Mouse (Mus musculus): ENCODE measurements around the gene Arhgdib.
"Not testable (repeated sequence)": the region's sequence is repeated elsewhere in the genome, so short reads cannot be mapped to it uniquely, and the experiment has no call there.

Gene Arhgdib

GRCm38 (mm10) chr6:136941051-136942021 lies at the start of gene Arhgdib:
Gene Arhgdib (minus strand): TSS chr6:136941899.
- no peak for DNase-seq (ENCODE audit: low read depth)

GRCm38 (mm10) chr6:136990557-136990956 lies 48.9 kb upstream of the Arhgdib start:
- DNase-seq (ENCODE audit: low read depth): no peak

- no peak for DNase-seq (ENCODE audit: low read depth)
These were observed 48.3 kb upstream of the Arhgdib start for GRCm38 (mm10) chr6:136989824-136990497.

- no peak for DNase-seq (ENCODE audit: low read depth)
These were observed 46.9 kb upstream of the Arhgdib start for GRCm38 (mm10) chr6:136988536-136989060.

- DNase-seq (ENCODE audit: low read depth): no peak
These were observed 45.0 kb upstream of the Arhgdib start for GRCm38 (mm10) chr6:136986718-136987117.

- DNase-seq (ENCODE audit: low read depth): no peak
These were observed 44.3 kb upstream of the Arhgdib start for GRCm38 (mm10) chr6:136986019-136986418.

- DNase-seq (ENCODE audit: low read depth): no peak
These were observed 41.5 kb upstream of the Arhgdib start for GRCm38 (mm10) chr6:136983201-136983600.

GRCm38 (mm10) chr6:136982581-136982980 lies 40.9 kb upstream of the Arhgdib start:
- DNase-seq (ENCODE audit: low read depth): no peak

- no peak for DNase-seq (ENCODE audit: low read depth)
These were observed 38.6 kb upstream of the Arhgdib start for GRCm38 (mm10) chr6:136980331-136980746.

GRCm38 (mm10) chr6:136979274-136980082 lies 37.8 kb upstream of the Arhgdib start:
- DNase-seq (ENCODE audit: low read depth): no peak

GRCm38 (mm10) chr6:136968877-136969276 lies 27.2 kb upstream of the Arhgdib start:
- not testable (repeated sequence) for DNase-seq (ENCODE audit: low read depth)

- DNase-seq (ENCODE audit: low read depth): no peak
These were observed 25.8 kb upstream of the Arhgdib start for GRCm38 (mm10) chr6:136967466-136967865.

- DNase-seq (ENCODE audit: low read depth): no peak
These were observed 24.2 kb upstream of the Arhgdib start for GRCm38 (mm10) chr6:136965912-136966311.

- DNase-seq (ENCODE audit: low read depth): no peak
These were observed 23.2 kb upstream of the Arhgdib start for GRCm38 (mm10) chr6:136964609-136965510.

GRCm38 (mm10) chr6:136962957-136963356 lies 21.3 kb upstream of the Arhgdib start:
- DNase-seq (ENCODE audit: low read depth): no peak

- no peak for DNase-seq (ENCODE audit: low read depth)
These were observed 17.4 kb upstream of the Arhgdib start for GRCm38 (mm10) chr6:136959131-136959530.

- no peak for DNase-seq (ENCODE audit: low read depth)
These were observed 15.4 kb upstream of the Arhgdib start for GRCm38 (mm10) chr6:136957062-136957461.

- no peak for DNase-seq (ENCODE audit: low read depth)
These were observed 13.5 kb upstream of the Arhgdib start for GRCm38 (mm10) chr6:136955240-136955639.

GRCm38 (mm10) chr6:136954715-136955114 lies 13.0 kb upstream of the Arhgdib start:
- DNase-seq (ENCODE audit: low read depth): no peak

- no peak for DNase-seq (ENCODE audit: low read depth)
These were observed 12.5 kb upstream of the Arhgdib start for GRCm38 (mm10) chr6:136954192-136954591.

- DNase-seq (ENCODE audit: low read depth): no peak
These were observed 11.2 kb upstream of the Arhgdib start for GRCm38 (mm10) chr6:136952930-136953329.

All from c-Kit-positive CD71-negative TER-119-negative erythroid progenitor cells, embryonic 14.5 days (primary cell).